Comparison of ENCODE assay signal across 36 mouse cellular contexts in genomic region chr16:56873410-56873809, GRCm38 (mm10). TPM values are rescaled to one million over a fixed set of nuclear protein-coding genes. Genes with fewer than 3 reads are reported as not detected.
DNase-seq lines count a peak whose midpoint lies in the region; ATAC-seq lines count a peak whose summit lies in the region.
"Had no signal": no experiment of that assay in that cellular context is flagged by ENCODE, and none has a peak within 500 bp of the region (broad histone marks: within the 10 kb centered on the region; RNA-seq: fewer than 3 reads in every experiment).

No protein-coding gene starts in this region.

- H3K27me3 ChIP-seq in embryonic facial prominence, embryonic 14.5 days (replicated peaks; ENCODE audit: control insufficient read depth, insufficient read depth, low read length) = no peaks in the 10 kb centered on the region
- H3K27me3 ChIP-seq in embryonic facial prominence, embryonic 10.5 days (replicated peaks; ENCODE audit: low read depth, poor library complexity, severe bottlenecking) = no peaks in the 10 kb centered on the region
- H3K27me3 ChIP-seq in forebrain, embryonic 10.5 days (ENCODE audit: poor library complexity, severe bottlenecking) = no peaks in the 10 kb centered on the region
- H3K27me3 ChIP-seq: forebrain, embryonic 12.5 days; heart, embryonic 15.5 days; limb, embryonic 13.5 days; liver, embryonic 12.5 days; midbrain, embryonic 15.5 days; neural tube, embryonic 15.5 days had no signal

- H3K27ac ChIP-seq in embryonic facial prominence, embryonic 14.5 days (replicated peaks; ENCODE audit: low read depth, low read length) = no peak overlapping the region
- no peak overlapping the region for H3K27ac ChIP-seq in embryonic facial prominence, embryonic 10.5 days (replicated peaks)
- no peak overlapping the region for H3K27ac ChIP-seq in forebrain, embryonic 10.5 days
- H3K27ac ChIP-seq: forebrain, embryonic 12.5 days; heart, embryonic 10.5 days; heart, embryonic 15.5 days; left cerebral cortex, adult 2 months; limb, embryonic 13.5 days; liver, embryonic 12.5 days; macrophage; midbrain, embryonic 15.5 days; neural tube, embryonic 15.5 days had no signal

- no peak overlapping the region for H3K9ac ChIP-seq in embryonic facial prominence, embryonic 14.5 days (ENCODE audit: low read depth, low read length)
- H3K9ac ChIP-seq: forebrain, embryonic 12.5 days; forebrain, postnatal 0 days; heart, embryonic 15.5 days; limb, embryonic 13.5 days; liver, embryonic 12.5 days; midbrain, embryonic 15.5 days; neural tube, embryonic 15.5 days had no signal

- peak; percentile 22; the same call in 1 of the 2 replicates for ATAC-seq in embryonic facial prominence, embryonic 14.5 days (ENCODE audit: low read depth)
- ATAC-seq: forebrain, postnatal 0 days; hindbrain, embryonic 16.5 days; intestine, embryonic 16.5 days; liver, embryonic 12.5 days; midbrain, embryonic 15.5 days had no signal

- H3K36me3 ChIP-seq in embryonic facial prominence, embryonic 14.5 days (ENCODE audit: control insufficient read depth, insufficient read depth, low read length) = no peaks in the 10 kb centered on the region
- H3K36me3 ChIP-seq in embryonic facial prominence, embryonic 10.5 days (replicated peaks) = no peaks in the 10 kb centered on the region
- H3K36me3 ChIP-seq in forebrain, embryonic 10.5 days (replicated peaks) = no peaks in the 10 kb centered on the region
- H3K36me3 ChIP-seq: forebrain, embryonic 12.5 days; heart, embryonic 10.5 days; heart, embryonic 15.5 days; limb, embryonic 13.5 days; liver, embryonic 12.5 days; midbrain, embryonic 15.5 days; neural tube, embryonic 15.5 days had no signal

- WGBS in embryonic facial prominence, embryonic 14.5 days = 30% methylated on average over 2 of the region's 2 CpGs
- WGBS in embryonic facial prominence, embryonic 10.5 days = 24% methylated on average over 2 of the region's 2 CpGs
- 34% methylated on average over 2 of the region's 2 CpGs for WGBS in forebrain, embryonic 10.5 days

- peak; percentile 50 for DNase-seq in embryonic facial prominence, embryonic 14.5 days (ENCODE audit: low spot score)
- no peak for DNase-seq in embryonic facial prominence, embryonic 10.5 days (ENCODE audit: low spot score)
- peak; percentile 22 for DNase-seq in 3134 (ENCODE audit: extremely low read depth, insufficient read length, low spot score)
- peak; percentile 55 for DNase-seq in NIH3T3 (ENCODE audit: low read depth)
- peak; percentile 84 for DNase-seq in fat pad, adult 2 months (ENCODE audit: extremely low read depth, low read depth, low spot score)
- no peak for DNase-seq in forebrain, embryonic 10.5 days (ENCODE audit: extremely low spot score, low spot score)
- DNase-seq in thymus, postnatal 14 days = no peak
- no peak for DNase-seq in kidney, postnatal 25 days
- DNase-seq: adrenal gland, adult 2 months; cerebellum, adult 8-10 months; cerebellum, postnatal 25 days; forebrain, postnatal 0 days; gastrocnemius, postnatal 14 days; heart, adult 11 months; kidney, adult 9 months; kidney, postnatal 10 days; lung, adult 18-20 months; lung, postnatal 10 days; retina, postnatal 1 day; right cerebral cortex, postnatal 14 days had no signal

- H3K4me3 ChIP-seq in embryonic facial prominence, embryonic 14.5 days (ENCODE audit: low read depth, low read length) = no peak overlapping the region
- H3K4me3 ChIP-seq in embryonic facial prominence, embryonic 10.5 days = no peak overlapping the region
- no peak overlapping the region for H3K4me3 ChIP-seq in forebrain, embryonic 10.5 days
- H3K4me3 ChIP-seq: forebrain, embryonic 12.5 days; heart, embryonic 10.5 days; heart, embryonic 15.5 days; left cerebral cortex, adult 2 months; limb, embryonic 13.5 days; liver, embryonic 12.5 days; midbrain, embryonic 15.5 days; neural tube, embryonic 15.5 days had no signal

- H3K9me3 ChIP-seq in embryonic facial prominence, embryonic 14.5 days (ENCODE audit: control insufficient read depth, low read length) = no peaks in the 10 kb centered on the region
- H3K9me3 ChIP-seq in embryonic facial prominence, embryonic 10.5 days = no peaks in the 10 kb centered on the region
- no peaks in the 10 kb centered on the region for H3K9me3 ChIP-seq in forebrain, embryonic 10.5 days
- H3K9me3 ChIP-seq: forebrain, embryonic 12.5 days; heart, embryonic 10.5 days; heart, embryonic 15.5 days; limb, embryonic 13.5 days; liver, embryonic 12.5 days; midbrain, embryonic 15.5 days; neural tube, embryonic 15.5 days had no signal

- H3K4me1 ChIP-seq in embryonic facial prominence, embryonic 14.5 days (ENCODE audit: control insufficient read depth, insufficient read depth, low read length) = no peaks in the 10 kb centered on the region
- no peaks in the 10 kb centered on the region; the same call in 1 of the 2 replicates for H3K4me1 ChIP-seq in embryonic facial prominence, embryonic 10.5 days
- no peaks in the 10 kb centered on the region for H3K4me1 ChIP-seq in forebrain, embryonic 10.5 days
- H3K4me1 ChIP-seq: forebrain, embryonic 12.5 days; heart, embryonic 10.5 days; heart, embryonic 15.5 days; limb, embryonic 13.5 days; liver, embryonic 12.5 days; midbrain, embryonic 15.5 days; neural tube, embryonic 15.5 days had no signal

- no peak overlapping the region for H3K4me2 ChIP-seq in embryonic facial prominence, embryonic 14.5 days (ENCODE audit: low read depth, low read length)
- H3K4me2 ChIP-seq: forebrain, embryonic 12.5 days; heart, embryonic 15.5 days; limb, embryonic 13.5 days; liver, embryonic 12.5 days; midbrain, embryonic 15.5 days; neural tube, embryonic 15.5 days had no signal

RNA-seq across cellular contexts. Expression of gene Tmem45a, which starts 12.6 kb away (rescaled TPM):
- polyA plus RNA-seq in embryonic facial prominence, embryonic 14.5 days (2014; fragmentation: Nextera tagmentation; extraction: Ambion mirVana) = 71.5 and 84.1 TPM in 2 replicates
- polyA plus RNA-seq in embryonic facial prominence, embryonic 10.5 days (2016; fragmentation: Nextera tagmentation; extraction: Ambion mirVana) = 5.3 and 8.8 TPM in 2 replicates
- polyA plus RNA-seq in forebrain, embryonic 10.5 days (2016; fragmentation: Nextera tagmentation; extraction: Ambion mirVana) = 3.4 and 3.9 TPM in 2 replicates
- polyA plus RNA-seq: macrophage had no signal

RNA-seq across cellular contexts. Expression of gene Lnp1, which starts 54.5 kb away (rescaled TPM):
- polyA plus RNA-seq in embryonic facial prominence, embryonic 14.5 days (2014; fragmentation: Nextera tagmentation; extraction: Ambion mirVana) = 0.72 TPM in 1 of 2 replicates, not detected in the other
- not detected in 2 replicates for polyA plus RNA-seq in embryonic facial prominence, embryonic 10.5 days (2016; fragmentation: Nextera tagmentation; extraction: Ambion mirVana)
- not detected in 2 replicates for polyA plus RNA-seq in forebrain, embryonic 10.5 days (2016; fragmentation: Nextera tagmentation; extraction: Ambion mirVana)
- polyA plus RNA-seq: adrenal gland, adult 2 months; embryonic facial prominence, embryonic 11.5 days; forebrain, embryonic 12.5 days; hindbrain, embryonic 11.5 days; intestine, embryonic 16.5 days; liver, embryonic 12.5 days; macrophage; small intestine, adult 2 months; stomach, embryonic 14.5 days; urinary bladder, adult 2 months had no signal

Comparison
In these comparisons a context has a peak if more than half of its experiments do, and no peak if none do; other contexts are left out.
1. DNase-seq: peak in embryonic facial prominence, embryonic 14.5 days (single experiment), 3134 (single experiment), NIH3T3 (single experiment) and fat pad, adult 2 months (single experiment); none in embryonic facial prominence, embryonic 10.5 days (single experiment), forebrain, embryonic 10.5 days (single experiment), thymus, postnatal 14 days (single experiment) and kidney, postnatal 25 days (0 of 2).